Mouse (Mus musculus): ENCODE data around the gene Sept12. TPM values are rescaled to one million over a fixed set of nuclear protein-coding genes. Genes with fewer than 3 reads are reported as not detected.
A peak's percentile ranks its signal among the peaks of the same experiment; 100 is the strongest.

Sept12 gene
- not detected in 2 replicates for polyA plus RNA-seq (2014; fragmentation: Nextera tagmentation; extraction: Ambion mirVana)

DNA sequence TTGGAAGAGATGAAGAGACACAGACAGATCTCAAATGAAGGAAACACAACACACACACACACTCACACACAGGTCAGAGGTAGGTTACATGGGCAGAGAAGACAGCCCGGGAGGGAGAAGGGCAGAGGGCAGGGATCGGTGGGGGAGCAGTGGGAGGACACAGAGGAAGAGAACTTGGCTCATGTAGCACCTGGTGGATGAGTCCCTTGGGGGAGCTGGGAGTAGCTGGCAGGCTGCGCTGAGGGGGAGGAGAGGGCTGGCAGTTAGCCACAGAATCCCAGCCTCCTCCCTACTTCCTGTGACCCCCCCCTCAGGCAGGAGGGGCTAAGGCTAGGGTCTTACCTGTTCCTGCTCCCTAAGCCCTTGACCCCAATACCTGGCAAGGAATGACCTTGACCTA is at the start of gene Sept12:
Sept12 (minus strand) TSS at position 300 of the 400 bp plus-strand sequence.
- no peak for ATAC-seq (replicated peaks; ENCODE audit: low FRiP score)
- H3K36me3 ChIP-seq (ENCODE audit: control insufficient read depth, insufficient read depth, low read length), result no peaks in the 10 kb centered on the region
- no peak within 1 kb of the TSS for H3K27ac ChIP-seq (ENCODE audit: low read depth, low read length)
- H3K27me3 ChIP-seq (ENCODE audit: control insufficient read depth, insufficient read depth, low read length), result no peaks in the 10 kb centered on the region
- H3K4me3 ChIP-seq (ENCODE audit: low read depth, low read length), result no peak within 1 kb of the TSS
- H3K9me3 ChIP-seq (ENCODE audit: control insufficient read depth, low read length), result no peaks in the 10 kb centered on the region
- H3K4me1 ChIP-seq (replicated peaks; ENCODE audit: control insufficient read depth, insufficient read depth, low read length), result no peaks in the 10 kb centered on the region
- H3K9ac ChIP-seq (ENCODE audit: low read length), result no peak within 1 kb of the TSS
- DNase-seq (ENCODE audit: low spot score), result no peak
- H3K4me2 ChIP-seq (ENCODE audit: low read depth, low read length, severe bottlenecking), result no peak within 1 kb of the TSS
- 77% methylated on average over 3 of the region's 3 CpGs for WGBS

DNA sequence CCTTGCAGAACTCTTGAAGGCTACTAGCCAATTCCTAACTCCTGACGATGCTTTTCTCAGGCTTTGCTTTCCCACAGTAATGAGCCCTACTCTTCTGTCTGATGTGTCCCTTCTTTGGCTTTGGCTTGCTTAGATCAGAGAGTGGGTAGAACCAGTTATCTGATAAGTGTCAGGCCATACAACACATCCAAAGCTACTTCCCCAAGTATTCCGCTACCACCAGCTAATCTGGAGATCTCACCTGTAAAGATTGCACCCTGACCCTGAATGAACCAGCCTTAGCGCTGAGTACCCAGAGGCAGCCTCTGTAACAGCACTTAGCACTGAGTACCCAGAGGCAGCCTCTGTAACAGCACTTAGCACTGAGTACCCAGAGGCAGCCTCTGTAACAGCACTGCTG is 47.7 kb upstream of the Sept12 start:
- 94% methylated on average over 3 of the region's 3 CpGs for WGBS
- Histone ChIP-seq H3K36me3 (ENCODE audit: control insufficient read depth, insufficient read depth, low read length) (peaks cover 22% of the 10 kb centered on the region; the same call in 1 of the 2 replicates), H3K9me3 (ENCODE audit: control insufficient read depth, low read length) (no peaks in the 10 kb centered on the region), H3K4me3 (ENCODE audit: low read depth, low read length) (no peak overlapping the region), H3K4me2 (ENCODE audit: low read depth, low read length, severe bottlenecking) (no peak overlapping the region), H3K4me1 (replicated peaks; ENCODE audit: control insufficient read depth, insufficient read depth, low read length) (no peaks in the 10 kb centered on the region), H3K27me3 (ENCODE audit: control insufficient read depth, insufficient read depth, low read length) (no peaks in the 10 kb centered on the region), H3K27ac (ENCODE audit: low read depth, low read length) (no peak overlapping the region), H3K9ac (ENCODE audit: low read length) (no peak overlapping the region)
- ATAC-seq (replicated peaks; ENCODE audit: low FRiP score) (no peak), DNase-seq (ENCODE audit: low spot score) (no peak)

DNA sequence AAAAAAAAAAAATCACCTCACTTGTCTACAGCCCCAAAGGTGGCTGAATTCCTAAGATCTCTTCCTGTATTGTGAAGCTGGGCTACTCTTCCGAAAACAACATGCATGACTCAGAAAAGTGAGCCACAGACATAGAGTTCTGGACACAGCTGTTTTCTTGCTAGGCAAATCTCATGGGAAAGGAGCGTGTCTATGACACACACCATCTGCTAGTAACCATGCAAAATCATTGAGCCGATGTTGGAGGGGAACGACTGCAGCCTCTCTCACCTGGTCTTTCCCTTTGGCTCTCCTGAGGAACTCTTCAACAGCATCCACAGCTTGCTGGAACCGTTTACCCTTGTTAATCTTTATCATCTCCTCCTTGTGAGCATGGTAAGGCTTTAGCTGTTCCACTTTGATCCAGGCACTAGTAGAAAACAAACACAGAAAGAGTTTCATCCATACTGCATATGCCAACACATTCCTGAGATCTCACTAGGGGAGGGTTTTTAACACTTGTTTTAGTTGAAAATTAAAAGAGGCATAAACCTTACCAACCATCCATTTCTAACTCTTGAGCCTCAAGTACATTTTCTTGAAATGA is 39.1 kb upstream of the Sept12 start:
- Histone ChIP-seq H3K27ac (ENCODE audit: low read depth, low read length) (no peak overlapping the region), H3K27me3 (ENCODE audit: control insufficient read depth, insufficient read depth, low read length) (no peaks in the 10 kb centered on the region), H3K4me3 (ENCODE audit: low read depth, low read length) (no peak overlapping the region), H3K9ac (ENCODE audit: low read length) (no peak overlapping the region), H3K4me2 (ENCODE audit: low read depth, low read length, severe bottlenecking) (no peak overlapping the region), H3K36me3 (ENCODE audit: control insufficient read depth, insufficient read depth, low read length) (peaks cover 38% of the 10 kb centered on the region), H3K9me3 (ENCODE audit: control insufficient read depth, low read length) (no peaks in the 10 kb centered on the region), H3K4me1 (replicated peaks; ENCODE audit: control insufficient read depth, insufficient read depth, low read length) (no peaks in the 10 kb centered on the region)
- 94% methylated on average over 5 of the region's 5 CpGs for WGBS
- no peak for ATAC-seq (replicated peaks; ENCODE audit: low FRiP score)
- no peak for DNase-seq (ENCODE audit: low spot score)

DNA sequence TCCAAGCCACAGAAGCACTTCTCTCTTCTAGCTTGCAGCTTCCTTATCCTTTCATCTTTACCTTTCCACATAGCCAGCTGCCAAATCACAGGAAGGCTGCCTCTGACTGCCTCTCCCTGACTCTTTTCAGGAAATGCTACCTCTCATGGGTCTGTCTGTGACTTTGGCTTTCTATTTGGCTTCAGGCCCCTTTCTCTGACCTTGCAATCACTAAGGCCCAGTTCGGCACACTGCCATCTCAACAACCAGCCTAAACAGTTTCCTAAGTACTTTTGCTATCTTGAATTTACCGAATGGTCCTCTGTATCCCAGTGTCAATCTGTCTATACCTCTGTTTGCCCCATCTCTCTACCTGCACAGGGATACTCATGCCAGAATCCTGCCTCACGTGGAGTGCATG is 37.9 kb upstream of the Sept12 start:
- Histone ChIP-seq H3K4me1 (replicated peaks; ENCODE audit: control insufficient read depth, insufficient read depth, low read length) (no peaks in the 10 kb centered on the region), H3K36me3 (ENCODE audit: control insufficient read depth, insufficient read depth, low read length) (peaks cover 45% of the 10 kb centered on the region), H3K9me3 (ENCODE audit: control insufficient read depth, low read length) (no peaks in the 10 kb centered on the region), H3K4me2 (ENCODE audit: low read depth, low read length, severe bottlenecking) (no peak overlapping the region), H3K4me3 (ENCODE audit: low read depth, low read length) (no peak overlapping the region), H3K9ac (ENCODE audit: low read length) (no peak overlapping the region), H3K27ac (ENCODE audit: low read depth, low read length) (no peak overlapping the region), H3K27me3 (ENCODE audit: control insufficient read depth, insufficient read depth, low read length) (no peaks in the 10 kb centered on the region)
- WGBS, result 99% methylated on average over 3 of the region's 3 CpGs
- ATAC-seq (replicated peaks; ENCODE audit: low FRiP score), result no peak
- DNase-seq (ENCODE audit: low spot score), result no peak

DNA sequence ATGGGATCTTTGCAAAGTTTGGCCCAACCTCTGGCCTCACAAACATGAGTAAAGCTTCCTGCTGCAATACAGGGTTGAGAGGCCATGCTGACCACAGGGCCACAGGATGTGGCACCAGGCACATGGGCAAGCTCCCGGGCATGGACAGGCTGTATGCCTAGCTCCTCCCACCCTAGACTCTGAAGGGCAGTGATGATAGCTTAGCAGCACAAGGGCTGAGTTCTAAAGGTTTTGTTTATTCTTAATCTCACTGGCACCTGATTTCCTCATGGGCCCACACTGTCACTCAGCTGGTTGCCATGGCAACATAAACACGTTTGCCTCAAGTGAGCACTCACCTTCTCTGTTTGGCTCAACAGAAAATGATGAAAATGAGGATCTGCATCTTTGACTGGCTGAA is 32.2 kb upstream of the Sept12 start:
- H3K36me3 ChIP-seq (ENCODE audit: control insufficient read depth, insufficient read depth, low read length), result peaks cover 43% of the 10 kb centered on the region

DNA sequence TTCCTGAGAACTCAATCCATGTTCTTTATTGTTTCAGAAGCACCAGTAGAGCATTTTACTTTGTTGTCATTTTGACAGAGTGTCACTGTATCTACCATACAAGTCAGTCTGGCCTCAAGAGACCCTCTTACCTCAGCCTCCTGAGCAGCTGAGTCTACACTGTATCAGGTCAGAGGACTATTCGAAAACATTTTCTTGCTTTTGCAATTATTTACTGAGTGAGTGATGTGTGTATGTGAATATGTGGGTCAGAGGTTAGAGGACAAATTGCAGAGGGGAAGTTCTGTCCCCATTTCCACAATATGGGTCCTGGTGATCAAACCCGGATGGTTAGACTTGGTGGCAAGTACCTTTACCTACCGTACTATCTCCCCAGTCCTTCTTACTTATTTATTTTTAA is 26.4 kb upstream of the Sept12 start:
- ATAC-seq (replicated peaks; ENCODE audit: low FRiP score) (no peak), DNase-seq (ENCODE audit: low spot score) (no peak)
- Histone ChIP-seq H3K4me1 (replicated peaks; ENCODE audit: control insufficient read depth, insufficient read depth, low read length) (no peaks in the 10 kb centered on the region), H3K9me3 (ENCODE audit: control insufficient read depth, low read length) (no peaks in the 10 kb centered on the region), H3K9ac (ENCODE audit: low read length) (no peak overlapping the region), H3K4me2 (ENCODE audit: low read depth, low read length, severe bottlenecking) (no peak overlapping the region), H3K27me3 (ENCODE audit: control insufficient read depth, insufficient read depth, low read length) (no peaks in the 10 kb centered on the region), H3K27ac (ENCODE audit: low read depth, low read length) (no peak overlapping the region), H3K36me3 (ENCODE audit: control insufficient read depth, insufficient read depth, low read length) (peaks cover 28% of the 10 kb centered on the region), H3K4me3 (ENCODE audit: low read depth, low read length) (no peak overlapping the region)
- 95% methylated on average over 3 of the region's 3 CpGs for WGBS

More for the DNA sequence above, 32.2 kb upstream of the Sept12 start:
- DNase-seq (ENCODE audit: low spot score) (no peak), ATAC-seq (replicated peaks; ENCODE audit: low FRiP score) (no peak)
- H3K4me3 ChIP-seq (ENCODE audit: low read depth, low read length), result no peak overlapping the region
- 77% methylated on average over 2 of the region's 2 CpGs for WGBS
- H3K27me3 ChIP-seq (ENCODE audit: control insufficient read depth, insufficient read depth, low read length), result no peaks in the 10 kb centered on the region
- H3K4me1 ChIP-seq (replicated peaks; ENCODE audit: control insufficient read depth, insufficient read depth, low read length), result no peaks in the 10 kb centered on the region
- H3K27ac ChIP-seq (ENCODE audit: low read depth, low read length), result no peak overlapping the region
- H3K9me3 ChIP-seq (ENCODE audit: control insufficient read depth, low read length), result no peaks in the 10 kb centered on the region
- no peak overlapping the region for H3K9ac ChIP-seq (ENCODE audit: low read length)
- H3K4me2 ChIP-seq (ENCODE audit: low read depth, low read length, severe bottlenecking), result no peak overlapping the region

DNA sequence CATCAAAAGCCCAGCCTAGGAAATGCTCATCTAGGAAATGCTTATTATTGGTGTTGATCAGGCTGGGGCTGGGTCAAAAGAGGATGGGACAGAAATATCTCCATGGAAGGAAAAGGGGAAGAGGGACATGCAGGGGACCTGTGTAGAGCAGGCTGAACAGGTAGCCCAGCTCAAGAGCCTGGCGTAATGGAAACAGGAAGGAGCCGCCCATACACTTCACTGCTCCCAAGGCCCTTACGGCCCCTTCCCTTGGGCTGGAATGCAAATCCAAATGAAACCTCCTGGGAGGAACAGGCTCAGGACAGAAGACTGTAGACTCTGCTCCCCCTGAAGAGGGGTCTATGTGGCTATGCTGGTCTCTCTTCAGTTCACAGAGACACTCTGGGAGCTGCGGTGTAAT is 16.9 kb upstream of the Sept12 start:
- no peak overlapping the region for H3K27ac ChIP-seq (ENCODE audit: low read depth, low read length)
- peaks cover 13% of the 10 kb centered on the region for H3K36me3 ChIP-seq (ENCODE audit: control insufficient read depth, insufficient read depth, low read length)
- no peak overlapping the region for H3K9ac ChIP-seq (ENCODE audit: low read length)
- no peaks in the 10 kb centered on the region for H3K27me3 ChIP-seq (ENCODE audit: control insufficient read depth, insufficient read depth, low read length)
- no peak for ATAC-seq (replicated peaks; ENCODE audit: low FRiP score)
- no peaks in the 10 kb centered on the region for H3K9me3 ChIP-seq (ENCODE audit: control insufficient read depth, low read length)
- no peak overlapping the region for H3K4me2 ChIP-seq (ENCODE audit: low read depth, low read length, severe bottlenecking)
- H3K4me3 ChIP-seq (ENCODE audit: low read depth, low read length), result no peak overlapping the region
- WGBS, result 96% methylated on average over 4 of the region's 4 CpGs
- peaks cover 5% of the 10 kb centered on the region; the same call in 1 of the 2 replicates for H3K4me1 ChIP-seq (replicated peaks; ENCODE audit: control insufficient read depth, insufficient read depth, low read length)
- no peak for DNase-seq (ENCODE audit: low spot score)

DNA sequence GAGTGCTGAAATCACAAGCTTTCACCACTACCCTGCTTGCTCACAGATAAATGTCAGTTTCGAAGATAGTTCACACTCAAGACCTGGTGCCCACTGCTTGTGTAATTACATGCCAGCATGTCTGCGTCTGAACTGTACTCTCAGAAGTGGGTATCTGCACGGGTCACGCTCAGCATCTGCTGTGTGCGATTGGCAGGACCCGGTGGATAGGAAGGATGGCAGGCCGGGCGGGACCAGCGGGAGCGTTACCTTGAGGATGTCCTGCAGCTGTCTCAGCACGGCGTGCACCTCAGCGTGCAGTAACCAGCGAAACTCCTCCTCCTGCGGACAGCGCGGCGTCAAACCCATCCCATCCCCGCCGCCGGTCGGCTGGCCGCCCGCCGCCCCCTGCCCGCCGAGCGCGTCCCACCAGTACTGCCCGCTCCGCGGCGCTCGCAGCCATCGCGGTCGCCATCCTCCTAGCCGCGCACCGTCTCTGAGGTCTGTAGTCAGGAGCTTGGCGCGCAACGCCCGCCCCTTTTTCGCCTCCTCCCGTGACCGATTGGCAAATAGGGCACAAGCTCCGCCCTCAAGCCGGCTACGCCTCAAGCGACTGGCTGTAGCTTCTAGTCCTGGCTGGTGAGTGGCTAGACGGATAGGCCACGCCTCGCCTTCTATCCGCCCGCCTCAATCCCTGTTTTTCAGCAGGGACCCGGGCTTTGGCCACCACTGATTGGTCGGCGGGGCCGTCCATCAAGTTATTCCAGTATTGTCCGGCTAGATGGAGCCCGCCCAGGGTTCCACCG is 15.6 kb upstream of the Sept12 start, which contains the start of gene Rogdi:
Rogdi (minus strand) TSS at position 500 of the 785 bp plus-strand sequence.
- Histone ChIP-seq H3K9me3 (ENCODE audit: control insufficient read depth, low read length) (no peaks in the 10 kb centered on the region), H3K4me1 (replicated peaks; ENCODE audit: control insufficient read depth, insufficient read depth, low read length) (peaks cover 5% of the 10 kb centered on the region; the same call in 1 of the 2 replicates), H3K27me3 (ENCODE audit: control insufficient read depth, insufficient read depth, low read length) (no peaks in the 10 kb centered on the region), H3K27ac (ENCODE audit: low read depth, low read length) (no peak within 1 kb of the TSS), H3K36me3 (ENCODE audit: control insufficient read depth, insufficient read depth, low read length) (peaks cover 5% of the 10 kb centered on the region; the same call in 1 of the 2 replicates), H3K4me2 (ENCODE audit: low read depth, low read length, severe bottlenecking) (peak within 1 kb of the TSS; percentile 89), H3K9ac (ENCODE audit: low read length) (peak within 1 kb of the TSS; percentile 63), H3K4me3 (ENCODE audit: low read depth, low read length) (peak within 1 kb of the TSS; percentile 57)
- peak; percentile 99 for DNase-seq (ENCODE audit: low spot score)
- WGBS, result under 1% methylated on average over 61 of the region's 63 CpGs
- ATAC-seq (replicated peaks; ENCODE audit: low FRiP score), result peak; percentile 100

All from forebrain, embryonic 11.5 days (tissue).